Mouse (Mus musculus) Patski (cell line): ENCODE results near the gene Tfdp2. TPM values are rescaled to one million over a fixed set of nuclear protein-coding genes. Genes with fewer than 3 reads are reported as not detected.

Experiments
- ATAC-seq: fragments of 100-300 bp; one replicate; pipeline ENCODE4 v1.8.0; 2021
- CTCF ChIA-PET: fragments of 350-600 bp; sonication (Branson Sonifier 250); formaldehyde crosslinking; loops from one replicate; lab custom pipeline; 2022; ENCODE audit warnings: inconsistent platforms; lab: Charles Lee
- POLR2A ChIA-PET: fragments of 350-600 bp; sonication (Branson Sonifier 250); formaldehyde crosslinking; loops from one replicate; lab custom pipeline; 2022; ENCODE audit warnings: antibody characterized with exemption, inconsistent platforms; lab: Charles Lee
- DNase-seq: peaks from one replicate; pipeline ENCODE4 v3.0.0-alpha.2; 2011; ENCODE audit warnings: low read depth, low spot score
- H3K27me3 ChIP-seq: fragments of 371-371 bp; one replicate; pipeline ENCODE4 v1.5.1; 2021
- CTCF ChIP-seq: fragments of 100-300 bp; IDR thresholded peaks from one replicate; pipeline ENCODE4 v1.5.1; 2021
- in situ Hi-C: fragments of 300-500 bp; cut with MboI; formaldehyde crosslinking; loops from 3 replicates; pipeline ENCODE4 v1.11.1; 2018; ENCODE audit warnings: low pct_unique_long_range_greater_than_20kb, mixed read lengths
- polyA plus RNA-seq: library from polyadenylated mRNA; unstranded; gene quantifications from one replicate; pipeline ENCODE4 v1.2.3, GENCODE M21; 2021

The Tfdp2 gene
- polyA plus RNA-seq, 1 experiment from 2014 or later: 24.2 TPM

DNA sequence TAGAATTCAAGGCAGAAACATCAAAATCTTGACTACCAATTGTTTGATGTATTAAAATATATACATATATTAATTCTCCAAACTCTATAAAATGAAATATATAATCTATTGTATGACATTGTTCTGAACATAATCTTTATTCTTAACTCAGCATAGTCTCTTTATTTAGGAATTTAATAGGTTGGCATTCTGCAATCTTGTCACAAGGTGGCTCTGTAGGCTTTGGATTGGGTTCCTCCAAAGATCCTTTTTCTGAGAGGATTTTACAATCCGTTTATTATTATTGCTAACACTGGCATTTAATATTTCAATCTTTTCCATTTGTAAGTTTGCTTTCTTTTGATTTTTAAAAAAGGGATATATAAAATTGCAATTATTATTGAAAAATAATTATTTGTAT lies 88.8 kb downstream of the Tfdp2 start:
- POLR2A ChIA-PET: interaction anchor here (0.6 kb wide), 1 partner anchor 538 kb away, joined by 3 read pairs; no protein-coding TSS in a partner anchor
- TF ChIP-seq CTCF: peak; percentile 47
- no peaks in the 10 kb centered on the region for H3K27me3 ChIP-seq
- in situ Hi-C loops: loop anchor here (10.0 to 25.0 kb wide), 3 partner anchors 210 to 527 kb away; no protein-coding TSS in a partner anchor
- CTCF ChIA-PET: interaction anchor here (1.3 kb wide), 1 partner anchor 252 kb away, joined by 3 read pairs; no protein-coding TSS in a partner anchor
- DNase-seq (no peak), ATAC-seq (no peak)

DNA sequence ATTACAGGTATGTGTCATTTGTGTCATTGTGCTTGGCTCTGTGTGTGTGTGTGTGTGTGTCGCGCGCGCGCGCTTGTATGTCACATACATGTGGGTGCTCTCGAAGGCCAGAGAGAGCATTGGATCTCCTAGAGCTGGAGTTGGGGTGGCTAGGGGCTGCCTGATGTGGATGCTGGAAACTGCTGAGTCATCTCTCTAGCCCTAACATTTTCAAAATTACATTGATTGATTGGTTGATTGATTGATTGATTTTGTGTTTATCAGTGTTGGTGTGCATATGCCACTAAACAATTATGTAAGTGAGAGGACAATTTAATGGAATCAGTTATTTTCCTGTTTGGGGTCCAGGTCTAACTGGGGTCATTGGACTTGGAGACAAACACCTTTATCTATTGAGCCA lies 96.1 kb downstream of the Tfdp2 start:
- no peaks in the 10 kb centered on the region for H3K27me3 ChIP-seq
- ATAC-seq (no peak), DNase-seq (no peak)
- no peak for TF ChIP-seq CTCF
- ChIA-PET CTCF (interaction anchor here (1.6 kb wide), 1 partner anchor 23 kb away, joined by 4 read pairs; no protein-coding TSS in a partner anchor), POLR2A (no interaction called here)
- in situ Hi-C loops: loop anchor here (25.0 kb wide), 1 partner anchor 520 kb away; no protein-coding TSS in a partner anchor

DNA sequence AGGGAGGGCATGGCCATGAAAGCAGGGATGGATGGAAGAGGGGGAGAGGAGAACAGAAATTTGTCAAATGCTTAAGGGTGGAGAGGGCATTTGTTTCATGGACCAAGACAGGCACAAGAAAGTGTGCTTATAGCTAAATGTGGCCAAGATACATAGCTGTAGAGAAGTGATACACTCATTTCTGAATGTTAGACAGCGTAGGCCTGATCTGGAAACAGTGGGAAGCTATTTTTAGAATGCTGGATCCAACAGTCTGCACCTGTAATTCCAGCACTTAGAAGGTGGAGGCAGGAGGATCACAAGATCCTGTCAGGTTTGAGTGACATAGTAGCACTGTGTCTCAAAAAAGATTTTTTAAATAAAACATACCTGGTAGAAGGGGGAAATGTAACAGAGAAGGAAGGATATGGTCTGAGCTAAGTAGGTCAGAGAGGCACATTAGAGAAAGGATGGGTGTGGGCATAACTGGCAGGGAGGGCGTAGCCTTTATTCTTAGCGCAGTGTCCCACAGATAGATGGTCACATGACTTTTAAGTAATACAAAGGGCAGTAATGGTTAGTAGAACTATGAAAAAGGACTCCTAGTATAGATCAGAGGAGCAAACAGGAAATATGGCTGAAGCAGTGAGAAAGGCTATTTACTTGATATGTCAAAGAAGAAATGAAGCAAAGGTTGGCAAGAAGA lies 103.4 kb downstream of the Tfdp2 start:
- POLR2A ChIA-PET: no interaction called here
- DNase-seq (no peak), ATAC-seq (no peak)
- in situ Hi-C loops: loop anchor here (25.0 kb wide), 1 partner anchor 513 kb away; no protein-coding TSS in a partner anchor
- CTCF ChIA-PET: interaction anchor here (1.1 to 3.1 kb wide), 4 partner anchors 9 to 13 kb away, joined by 3 to 10 read pairs (median 4); no protein-coding TSS in a partner anchor
- no peaks in the 10 kb centered on the region for H3K27me3 ChIP-seq
- no peak for TF ChIP-seq CTCF

DNA sequence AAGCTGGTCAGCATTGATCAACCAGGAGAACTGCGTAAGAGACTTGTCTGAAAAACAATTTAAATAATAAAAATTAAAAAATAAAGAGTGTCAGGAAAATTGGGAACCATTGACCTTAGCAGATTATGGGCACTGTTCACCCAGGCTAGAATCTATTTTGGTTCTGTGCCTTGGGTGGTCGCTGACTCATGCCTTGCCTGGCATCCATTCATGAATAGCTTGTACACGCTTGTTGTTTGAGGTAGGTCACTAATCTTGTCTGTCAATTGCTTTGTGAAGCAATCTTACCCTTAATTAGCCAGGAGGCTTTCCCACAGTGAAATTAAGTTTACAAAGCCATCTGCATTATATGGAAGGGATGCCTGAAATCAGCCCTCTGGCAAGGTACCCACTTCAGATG lies 112.7 kb downstream of the Tfdp2 start:
- no peak for TF ChIP-seq CTCF
- POLR2A ChIA-PET: interaction anchor here (0.6 kb wide), 1 partner anchor 539 kb away, joined by 8 read pairs; no protein-coding TSS in a partner anchor
- in situ Hi-C loops: no loop called here
- CTCF ChIA-PET: interaction anchor here (0.7 to 1.5 kb wide), 4 partner anchors 10 to 71 kb away, joined by 3 to 5 read pairs (median 4); no protein-coding TSS in a partner anchor
- ATAC-seq: no peak
- DNase-seq: peak; percentile 41
- no peaks in the 10 kb centered on the region for H3K27me3 ChIP-seq

DNA sequence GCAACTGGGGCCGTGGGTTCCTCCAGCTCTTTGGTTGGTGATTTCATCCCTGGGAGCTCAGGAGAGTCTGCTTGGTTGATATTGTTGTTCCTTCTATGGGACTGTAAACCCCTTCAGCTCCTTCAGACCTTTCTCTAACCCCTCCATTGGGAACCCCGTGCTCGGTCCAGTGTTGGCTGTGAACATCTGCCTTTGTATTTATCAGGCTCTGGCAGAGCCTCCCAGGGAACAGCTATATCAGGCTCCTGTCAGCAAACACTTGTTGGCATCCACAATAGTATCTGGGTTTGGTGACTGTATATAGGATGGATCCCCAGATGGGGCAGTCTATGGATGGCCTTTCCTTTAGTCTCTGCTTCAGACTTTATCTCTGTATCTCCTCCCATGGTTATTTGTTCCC lies 116.0 kb downstream of the Tfdp2 start:
- ChIA-PET CTCF (no interaction called here), POLR2A (no interaction called here)
- no peak for DNase-seq
- no peak for TF ChIP-seq CTCF
- no peaks in the 10 kb centered on the region for H3K27me3 ChIP-seq
- in situ Hi-C loops: no loop called here
- ATAC-seq: no peak

DNA sequence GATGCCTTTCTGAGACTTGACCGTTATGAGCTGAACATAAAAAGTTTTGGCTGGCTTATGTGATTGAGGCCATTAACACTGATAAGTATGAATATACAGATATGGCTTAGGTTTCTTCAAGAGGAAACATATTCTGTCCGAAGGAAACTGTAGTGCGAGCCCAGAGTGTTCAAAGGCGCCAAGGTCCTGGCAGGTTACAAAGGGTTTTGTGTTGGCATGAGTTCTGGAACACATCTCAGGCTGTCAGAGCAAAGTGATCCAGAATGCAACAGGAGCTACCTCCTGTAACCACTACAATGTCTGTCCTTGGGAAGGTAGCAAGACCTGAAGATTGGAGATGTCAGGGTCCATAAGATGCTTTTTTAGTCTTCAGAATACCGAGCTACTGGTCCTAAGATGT lies 123.3 kb downstream of the Tfdp2 start:
- ChIA-PET CTCF (interaction anchor here (0.7 to 1.6 kb wide), 4 partner anchors 10 to 15 kb away, joined by 3 read pairs; no protein-coding TSS in a partner anchor), POLR2A (no interaction called here)
- no peaks in the 10 kb centered on the region for H3K27me3 ChIP-seq
- ATAC-seq (no peak), DNase-seq (no peak)
- in situ Hi-C loops: no loop called here
- TF ChIP-seq CTCF: no peak

DNA sequence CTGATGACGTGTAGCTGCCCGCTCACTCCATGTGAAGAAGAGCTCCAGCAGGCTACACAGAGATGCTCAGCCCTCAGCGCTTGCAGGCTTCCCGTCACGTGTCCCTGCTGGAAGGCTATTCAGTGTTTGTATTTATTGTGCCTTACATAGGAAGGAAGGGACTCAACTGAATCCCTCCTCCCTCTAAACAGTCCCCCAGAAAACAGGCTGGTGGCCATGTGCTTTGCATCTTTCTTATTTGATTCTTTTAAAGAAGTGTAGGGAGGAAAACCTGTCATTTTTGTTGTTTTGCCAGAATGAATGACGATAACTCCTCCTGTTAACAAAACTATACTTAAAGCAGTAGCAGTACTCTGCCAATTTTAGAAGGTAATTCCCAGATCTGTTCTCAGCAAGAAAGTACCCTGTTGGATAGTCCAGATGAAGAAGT lies 124.5 kb downstream of the Tfdp2 start:
- CTCF ChIA-PET: interaction anchor here (1.6 kb wide), 1 partner anchor 12 kb away, joined by 3 read pairs; no protein-coding TSS in a partner anchor
- no peak for TF ChIP-seq CTCF
- POLR2A ChIA-PET: interaction anchor here (0.9 kb wide), 1 partner anchor 25 kb away, joined by 3 read pairs; no protein-coding TSS in a partner anchor
- ATAC-seq (no peak), DNase-seq (no peak)
- no peaks in the 10 kb centered on the region for H3K27me3 ChIP-seq
- in situ Hi-C loops: no loop called here

DNA sequence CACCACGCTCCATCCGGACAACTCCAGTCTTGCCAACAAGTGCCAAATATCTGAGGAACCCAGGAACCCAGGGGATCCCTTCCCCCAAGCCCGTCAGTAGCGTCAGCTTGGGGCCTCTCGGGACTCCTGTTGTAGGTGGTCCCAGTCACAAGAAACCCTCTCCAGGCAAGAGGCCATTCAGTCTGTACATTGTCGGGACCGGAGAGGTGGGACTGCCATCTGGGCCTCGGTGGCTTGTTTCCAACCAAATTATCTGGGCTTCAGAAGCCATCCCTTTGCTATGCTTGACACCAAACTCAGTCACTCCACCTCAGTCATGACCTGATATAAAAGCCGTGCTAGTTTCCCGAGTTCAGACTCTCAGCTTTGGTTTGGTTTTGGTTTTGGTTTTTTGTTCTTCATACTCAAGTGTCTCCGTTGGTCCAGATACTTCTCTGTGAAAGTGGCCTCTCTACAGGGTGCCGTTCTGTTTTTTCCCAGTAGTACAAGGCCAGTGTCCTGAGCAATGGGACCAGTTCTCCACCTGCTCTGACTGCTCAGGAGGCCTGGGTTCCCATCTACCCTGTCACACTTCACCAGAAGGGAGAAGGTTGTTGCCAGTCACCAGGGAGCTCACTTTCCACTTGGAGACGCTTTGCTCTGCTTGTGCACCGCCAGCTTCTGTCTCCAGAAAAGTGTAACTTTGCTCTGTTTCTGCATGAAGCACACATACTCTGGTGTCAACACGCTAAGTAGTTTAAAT lies 126.5 kb downstream of the Tfdp2 start:
- H3K27me3 ChIP-seq: no peaks in the 10 kb centered on the region
- DNase-seq: no peak
- POLR2A ChIA-PET: interaction anchor here (1.3 kb wide), 1 partner anchor 19 kb away, joined by 4 read pairs; no protein-coding TSS in a partner anchor
- no peak for TF ChIP-seq CTCF
- no peak for ATAC-seq
- in situ Hi-C loops: no loop called here
- CTCF ChIA-PET: interaction anchor here (0.8 kb wide), 1 partner anchor 16 kb away, joined by 4 read pairs; no protein-coding TSS in a partner anchor

DNA sequence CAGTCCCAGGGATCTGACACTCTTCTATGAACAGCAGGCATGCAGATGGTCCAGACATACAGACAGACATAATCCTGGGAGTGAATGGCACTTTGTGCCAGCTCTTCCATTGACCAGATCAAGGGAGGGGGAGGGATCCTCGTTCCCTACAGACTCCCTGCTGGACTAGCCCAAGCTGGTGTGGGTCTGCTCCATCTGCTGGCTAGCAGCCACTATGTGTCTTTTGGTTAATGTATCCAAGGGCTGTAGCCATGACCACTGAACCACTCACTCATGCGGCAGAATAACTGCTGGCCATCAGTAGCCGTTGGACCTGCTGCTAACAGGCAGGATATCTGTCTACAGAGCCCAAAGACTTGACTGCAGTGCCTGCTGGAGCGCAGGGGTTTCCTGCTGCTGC lies 128.4 kb downstream of the Tfdp2 start:
- H3K27me3 ChIP-seq: no peaks in the 10 kb centered on the region
- ChIA-PET CTCF (interaction anchor here (1.0 kb wide), 1 partner anchor 9 kb away, joined by 3 read pairs; no protein-coding TSS in a partner anchor), POLR2A (no interaction called here)
- no peak for TF ChIP-seq CTCF
- ATAC-seq (peak; percentile 24), DNase-seq (no peak)
- in situ Hi-C loops: no loop called here

DNA sequence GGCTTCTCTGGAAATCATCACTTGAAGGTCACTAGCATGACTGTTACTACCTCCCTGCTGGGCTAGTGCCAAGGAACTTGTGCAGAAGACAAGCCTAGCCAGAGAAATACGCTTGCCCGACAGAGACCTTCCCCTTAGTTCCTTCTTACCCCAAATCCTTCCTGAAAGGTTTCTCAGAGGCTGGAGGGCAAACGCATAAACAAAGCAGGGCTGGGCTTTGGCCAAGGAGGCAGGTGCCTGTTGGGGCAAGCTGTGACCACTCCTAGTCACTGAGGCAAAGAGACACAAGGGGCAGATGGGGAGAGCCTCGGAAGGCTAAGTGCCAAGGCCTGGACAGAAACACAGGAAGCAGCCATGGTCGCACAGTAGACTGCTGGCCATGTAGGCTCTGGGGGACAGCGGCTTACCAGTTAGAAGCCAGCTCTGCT lies 130.4 kb downstream of the Tfdp2 start:
- no peaks in the 10 kb centered on the region for H3K27me3 ChIP-seq
- ChIA-PET POLR2A (no interaction called here), CTCF (no interaction called here)
- DNase-seq (no peak), ATAC-seq (no peak)
- in situ Hi-C loops: no loop called here
- no peak for TF ChIP-seq CTCF
